30 mouse cellular contexts compared by ENCODE assay signal in the genomic region with DNA sequence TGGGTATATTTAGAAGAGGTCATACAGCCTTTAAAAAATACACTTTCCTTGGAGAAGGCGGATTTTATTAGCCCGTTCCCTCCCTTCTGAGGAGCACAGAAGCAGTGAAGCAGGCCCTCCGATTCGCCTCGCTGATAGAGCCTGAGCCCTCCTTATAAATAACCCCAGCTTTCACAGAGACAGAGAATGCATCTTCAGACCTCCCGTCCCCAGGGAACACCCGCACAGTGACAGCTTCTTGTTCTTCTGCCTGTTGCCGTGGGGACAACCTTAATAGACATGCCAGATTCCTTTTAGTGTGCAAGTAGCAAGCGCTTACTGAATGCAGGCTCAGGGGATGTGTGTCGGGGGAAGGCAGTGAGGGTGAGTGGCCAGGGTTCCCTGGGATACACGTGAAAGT.
DNase-seq lines count a peak whose midpoint lies in the region; ATAC-seq and TF ChIP-seq lines count a peak whose summit lies in the region.
"Had no signal": no experiment of that assay in that cellular context is flagged by ENCODE, and none has a peak within 500 bp of the region (broad histone marks: within the 10 kb centered on the region; RNA-seq: fewer than 3 reads in every experiment).

No protein-coding gene starts in this region.

- DNase-seq in embryo, embryonic 10.5 days (ENCODE audit: low spot score), result peak; percentile 21
- no peak for DNase-seq in embryo, embryonic 9.5 days (ENCODE audit: extremely low spot score)
- DNase-seq in hindbrain, embryonic 14.5 days (ENCODE audit: low spot score), result no peak
- DNase-seq in kidney, postnatal 0 days (ENCODE audit: low spot score), result peak; percentile 73
- DNase-seq in kidney, adult 18-20 months, result no peak
- DNase-seq: adrenal gland, adult 8-10 months; cerebellum, adult 11 months; cerebellum, adult 9-10 months; cerebellum, postnatal 36 days; embryo, embryonic 11 days; heart, adult 2 months; heart, postnatal 4 days; kidney, postnatal 25 days; lung, embryonic 14.5 days; lung, postnatal 14 days; thymus, adult 2 months; thymus, postnatal 36 days had no signal

- H3K36me3 ChIP-seq in hindbrain, embryonic 15.5 days, result no peaks in the 10 kb centered on the region
- H3K36me3 ChIP-seq in hindbrain, embryonic 14.5 days (replicated peaks; ENCODE audit: control insufficient read depth, insufficient read depth), result no peaks in the 10 kb centered on the region
- no peaks in the 10 kb centered on the region for H3K36me3 ChIP-seq in kidney, postnatal 0 days (ENCODE audit: insufficient read depth, low read length)
- no peaks in the 10 kb centered on the region for H3K36me3 ChIP-seq in neural tube, embryonic 14.5 days (ENCODE audit: control insufficient read depth, insufficient read depth, low read length)
- no peaks in the 10 kb centered on the region for H3K36me3 ChIP-seq in neural tube, embryonic 15.5 days
- H3K36me3 ChIP-seq: forebrain, embryonic 15.5 days; heart, embryonic 12.5 days; limb, embryonic 12.5 days; liver, embryonic 15.5 days; neural tube, embryonic 12.5 days had no signal

- no peak overlapping the region for H3K4me2 ChIP-seq in hindbrain, embryonic 15.5 days
- no peak overlapping the region for H3K4me2 ChIP-seq in hindbrain, embryonic 14.5 days (replicated peaks)
- H3K4me2 ChIP-seq in kidney, postnatal 0 days (ENCODE audit: low read length), result no peak overlapping the region
- no peak overlapping the region for H3K4me2 ChIP-seq in neural tube, embryonic 14.5 days (ENCODE audit: low read depth, low read length)
- no peak overlapping the region for H3K4me2 ChIP-seq in neural tube, embryonic 15.5 days
- H3K4me2 ChIP-seq: forebrain, embryonic 15.5 days; heart, embryonic 12.5 days; limb, embryonic 12.5 days; liver, embryonic 15.5 days; lung, embryonic 14.5 days; neural tube, embryonic 12.5 days had no signal

- peaks cover 16% of the 10 kb centered on the region for H3K4me1 ChIP-seq in hindbrain, embryonic 15.5 days (replicated peaks)
- peaks cover 6% of the 10 kb centered on the region; the same call in 1 of the 2 replicates for H3K4me1 ChIP-seq in hindbrain, embryonic 14.5 days (replicated peaks; ENCODE audit: control insufficient read depth, insufficient read depth, low read length)
- H3K4me1 ChIP-seq in kidney, postnatal 0 days (replicated peaks; ENCODE audit: insufficient read depth, low read length), result no peaks in the 10 kb centered on the region
- no peaks in the 10 kb centered on the region for H3K4me1 ChIP-seq in neural tube, embryonic 14.5 days (ENCODE audit: control insufficient read depth, insufficient read depth, low read length)
- peaks cover 17% of the 10 kb centered on the region; the same call in 1 of the 2 replicates for H3K4me1 ChIP-seq in neural tube, embryonic 15.5 days
- H3K4me1 ChIP-seq: limb, embryonic 12.5 days; liver, embryonic 15.5 days had no signal

- no peak overlapping the region for H3K4me3 ChIP-seq in hindbrain, embryonic 15.5 days
- no peak overlapping the region for H3K4me3 ChIP-seq in hindbrain, embryonic 14.5 days (replicated peaks; ENCODE audit: low read length)
- H3K4me3 ChIP-seq in kidney, postnatal 0 days (replicated peaks; ENCODE audit: low read depth, low read length), result no peak overlapping the region
- H3K4me3 ChIP-seq in neural tube, embryonic 14.5 days (ENCODE audit: low read depth, low read length), result no peak overlapping the region
- no peak overlapping the region for H3K4me3 ChIP-seq in neural tube, embryonic 15.5 days (replicated peaks)
- H3K4me3 ChIP-seq: erythroblast, embryonic 14.5 days; forebrain, embryonic 15.5 days; heart, adult 2 months; heart, embryonic 12.5 days; layer of hippocampus, adult 2 months; left cerebral cortex, adult 2 months; limb, embryonic 12.5 days; liver, embryonic 15.5 days; neural tube, embryonic 12.5 days had no signal

- no peak overlapping the region for H3K27ac ChIP-seq in hindbrain, embryonic 15.5 days (replicated peaks)
- H3K27ac ChIP-seq in hindbrain, embryonic 14.5 days, result no peak overlapping the region
- H3K27ac ChIP-seq in kidney, postnatal 0 days, result no peak overlapping the region
- no peak overlapping the region for H3K27ac ChIP-seq in neural tube, embryonic 14.5 days (ENCODE audit: low read depth, low read length)
- H3K27ac ChIP-seq in neural tube, embryonic 15.5 days (replicated peaks), result no peak overlapping the region
- H3K27ac ChIP-seq: forebrain, embryonic 15.5 days; heart, adult 2 months; layer of hippocampus, adult 2 months; left cerebral cortex, adult 2 months; limb, embryonic 12.5 days; liver, embryonic 15.5 days; neural tube, embryonic 12.5 days had no signal

- TF ChIP-seq CTCF in kidney, postnatal 0 days (IDR thresholded peaks at IDR 0.05; ENCODE audit: low read depth), result no peak

- no peaks in the 10 kb centered on the region for H3K9me3 ChIP-seq in hindbrain, embryonic 15.5 days
- H3K9me3 ChIP-seq in hindbrain, embryonic 14.5 days (ENCODE audit: control insufficient read depth, low read length), result no peaks in the 10 kb centered on the region
- H3K9me3 ChIP-seq in kidney, postnatal 0 days (replicated peaks; ENCODE audit: low read length), result no peaks in the 10 kb centered on the region
- no peaks in the 10 kb centered on the region for H3K9me3 ChIP-seq in neural tube, embryonic 14.5 days (ENCODE audit: control insufficient read depth, low read length)
- H3K9me3 ChIP-seq in neural tube, embryonic 15.5 days (replicated peaks), result no peaks in the 10 kb centered on the region
- H3K9me3 ChIP-seq: forebrain, embryonic 15.5 days; heart, embryonic 12.5 days; limb, embryonic 12.5 days; liver, embryonic 15.5 days had no signal

- ATAC-seq in hindbrain, embryonic 15.5 days (ENCODE audit: low FRiP score, low read depth), result peak; percentile 57
- no peak; the same call in 1 of the 2 replicates for ATAC-seq in hindbrain, embryonic 14.5 days (ENCODE audit: low FRiP score)
- ATAC-seq in kidney, postnatal 0 days (replicated peaks; ENCODE audit: low FRiP score, low read depth), result no peak; the same call in 1 of the 2 replicates
- peak; percentile 38; the same call in 1 of the 2 replicates for ATAC-seq in neural tube, embryonic 14.5 days (ENCODE audit: low read depth)
- ATAC-seq in neural tube, embryonic 15.5 days (ENCODE audit: low FRiP score), result no peak; the same call in 1 of the 2 replicates
- ATAC-seq: forebrain, embryonic 15.5 days; intestine, postnatal 0 days had no signal

- 21% methylated on average over 11 of the region's 11 CpGs for WGBS in hindbrain, embryonic 15.5 days
- 16% methylated on average over 11 of the region's 11 CpGs for WGBS in hindbrain, embryonic 14.5 days
- WGBS in kidney, postnatal 0 days, result 43% methylated on average over 11 of the region's 11 CpGs
- WGBS in neural tube, embryonic 14.5 days, result 23% methylated on average over 11 of the region's 11 CpGs
- 24% methylated on average over 11 of the region's 11 CpGs for WGBS in neural tube, embryonic 15.5 days

- H3K9ac ChIP-seq in hindbrain, embryonic 15.5 days, result no peak overlapping the region
- H3K9ac ChIP-seq in hindbrain, embryonic 14.5 days, result no peak overlapping the region
- H3K9ac ChIP-seq in kidney, postnatal 0 days (ENCODE audit: low read depth, low read length), result no peak overlapping the region
- no peak overlapping the region for H3K9ac ChIP-seq in neural tube, embryonic 14.5 days (replicated peaks; ENCODE audit: low read depth, low read length)
- no peak overlapping the region for H3K9ac ChIP-seq in neural tube, embryonic 15.5 days (replicated peaks)
- H3K9ac ChIP-seq: forebrain, embryonic 15.5 days; heart, embryonic 12.5 days; limb, embryonic 12.5 days; liver, embryonic 15.5 days; lung, embryonic 14.5 days; neural tube, embryonic 12.5 days had no signal

- H3K27me3 ChIP-seq in hindbrain, embryonic 15.5 days, result no peaks in the 10 kb centered on the region
- no peaks in the 10 kb centered on the region for H3K27me3 ChIP-seq in hindbrain, embryonic 14.5 days (ENCODE audit: control insufficient read depth, insufficient read depth, low read length)
- no peaks in the 10 kb centered on the region for H3K27me3 ChIP-seq in kidney, postnatal 0 days (ENCODE audit: insufficient read depth, low read length)
- H3K27me3 ChIP-seq in neural tube, embryonic 14.5 days (ENCODE audit: control insufficient read depth, insufficient read depth, low read length), result no peaks in the 10 kb centered on the region
- H3K27me3 ChIP-seq in neural tube, embryonic 15.5 days (replicated peaks), result no peaks in the 10 kb centered on the region
- H3K27me3 ChIP-seq: CH12.LX; forebrain, embryonic 15.5 days; heart, embryonic 12.5 days; limb, embryonic 12.5 days; liver, embryonic 15.5 days; neural tube, embryonic 12.5 days had no signal

Comparison
In these comparisons a context has a peak if more than half of its experiments do, and no peak if none do; other contexts are left out.
1. DNase-seq: peak in embryo, embryonic 10.5 days (single experiment) and kidney, postnatal 0 days (single experiment); none in embryo, embryonic 9.5 days (single experiment), hindbrain, embryonic 14.5 days (single experiment) and kidney, adult 18-20 months (single experiment).
2. ATAC-seq: peak in hindbrain, embryonic 15.5 days (single experiment) and neural tube, embryonic 14.5 days (single experiment); none in hindbrain, embryonic 14.5 days (single experiment), kidney, postnatal 0 days (single experiment) and neural tube, embryonic 15.5 days (single experiment).